Mouse (Mus musculus) CD4-positive, CD25-positive, alpha-beta regulatory T cell, adult 2 months (primary cell): ENCODE data around the gene Igll1.
A peak's percentile ranks its signal among the peaks of the same experiment; 100 is the strongest.

ENCODE experiments used
- DNase-seq: peaks from one replicate; pipeline ENCODE4 v3.0.0-alpha.2; 2012; ENCODE audit warnings: low read depth, low spot score

Gene Igll1

DNA sequence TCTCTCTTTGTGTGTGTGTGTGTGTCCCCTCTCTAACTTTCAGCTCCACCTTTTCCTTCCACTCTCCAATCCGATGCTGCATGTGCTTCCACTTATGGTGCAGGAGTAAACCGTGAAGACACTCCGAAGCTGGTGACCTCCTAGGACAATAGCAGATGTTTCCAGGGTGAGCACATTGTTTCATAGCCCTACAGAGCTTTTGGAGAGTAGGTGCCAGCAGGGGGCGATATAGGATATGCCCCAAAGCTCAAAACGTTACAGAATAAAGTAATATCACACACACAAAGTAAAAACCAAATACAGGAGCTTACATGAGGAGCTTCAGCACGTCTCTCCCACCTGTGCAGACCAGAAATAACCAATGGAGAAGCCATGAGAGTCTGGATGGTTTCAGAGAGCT lies 8.9 kb downstream of the Igll1 start:
- peak; percentile 84 for DNase-seq

DNA sequence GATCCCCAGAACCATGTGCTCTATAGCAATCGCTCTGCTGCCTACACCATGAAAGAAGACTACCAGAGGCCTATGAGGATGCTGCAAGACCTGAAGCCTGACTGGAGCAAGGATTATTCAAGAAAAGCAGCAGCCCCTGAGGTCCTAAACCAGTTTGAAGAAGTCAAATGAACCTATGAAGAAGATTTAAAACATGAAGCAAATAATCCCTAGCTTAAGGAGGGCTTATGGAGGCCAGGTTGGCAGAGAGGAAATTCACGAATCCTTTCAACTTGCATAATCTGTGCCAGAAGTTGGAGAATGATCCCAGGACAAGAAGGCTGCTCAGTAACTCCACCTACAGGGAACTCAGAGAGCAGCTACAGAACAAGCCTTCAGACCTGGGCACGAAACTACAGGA lies 11.4 kb downstream of the Igll1 start:
- DNase-seq, result no peak

DNA sequence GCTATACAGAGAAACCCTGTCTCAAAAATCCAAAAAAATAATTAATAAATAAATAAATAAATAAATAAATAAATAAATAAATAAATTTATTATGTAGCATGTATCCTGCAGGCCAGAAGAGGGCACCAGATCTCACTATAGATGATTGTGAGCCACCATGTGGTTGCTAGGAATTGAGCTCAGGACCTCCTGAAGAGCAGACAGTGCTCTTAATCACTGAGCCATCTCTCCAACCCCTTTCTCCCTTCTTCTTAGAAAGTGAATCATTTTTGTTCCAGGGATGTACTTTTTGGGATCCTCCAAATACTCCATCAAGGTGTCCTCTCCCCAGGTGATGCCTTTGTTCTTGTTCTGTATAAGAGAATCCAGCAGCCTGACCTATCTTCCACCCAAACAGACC lies 14.6 kb downstream of the Igll1 start:
- DNase-seq, result peak; percentile 28

DNA sequence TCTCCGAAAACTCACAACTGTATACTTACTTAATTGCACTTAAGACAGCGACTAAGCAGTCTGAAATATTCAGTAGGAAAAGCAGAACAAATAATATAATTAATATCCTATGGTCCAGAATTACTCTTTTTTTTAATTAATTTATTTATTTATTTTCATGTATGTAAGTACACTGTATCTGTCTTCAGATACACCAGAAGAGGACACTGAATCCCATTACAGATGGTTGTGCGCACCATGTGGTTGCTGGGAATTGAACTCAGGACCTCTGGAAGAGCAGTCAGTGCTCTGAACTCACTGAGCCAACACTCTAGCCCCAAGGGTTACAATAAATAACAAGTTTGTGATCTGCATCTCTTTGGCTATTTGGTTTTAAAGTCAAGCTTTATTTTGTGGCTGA lies 34.1 kb downstream of the Igll1 start:
- no peak for DNase-seq

DNA sequence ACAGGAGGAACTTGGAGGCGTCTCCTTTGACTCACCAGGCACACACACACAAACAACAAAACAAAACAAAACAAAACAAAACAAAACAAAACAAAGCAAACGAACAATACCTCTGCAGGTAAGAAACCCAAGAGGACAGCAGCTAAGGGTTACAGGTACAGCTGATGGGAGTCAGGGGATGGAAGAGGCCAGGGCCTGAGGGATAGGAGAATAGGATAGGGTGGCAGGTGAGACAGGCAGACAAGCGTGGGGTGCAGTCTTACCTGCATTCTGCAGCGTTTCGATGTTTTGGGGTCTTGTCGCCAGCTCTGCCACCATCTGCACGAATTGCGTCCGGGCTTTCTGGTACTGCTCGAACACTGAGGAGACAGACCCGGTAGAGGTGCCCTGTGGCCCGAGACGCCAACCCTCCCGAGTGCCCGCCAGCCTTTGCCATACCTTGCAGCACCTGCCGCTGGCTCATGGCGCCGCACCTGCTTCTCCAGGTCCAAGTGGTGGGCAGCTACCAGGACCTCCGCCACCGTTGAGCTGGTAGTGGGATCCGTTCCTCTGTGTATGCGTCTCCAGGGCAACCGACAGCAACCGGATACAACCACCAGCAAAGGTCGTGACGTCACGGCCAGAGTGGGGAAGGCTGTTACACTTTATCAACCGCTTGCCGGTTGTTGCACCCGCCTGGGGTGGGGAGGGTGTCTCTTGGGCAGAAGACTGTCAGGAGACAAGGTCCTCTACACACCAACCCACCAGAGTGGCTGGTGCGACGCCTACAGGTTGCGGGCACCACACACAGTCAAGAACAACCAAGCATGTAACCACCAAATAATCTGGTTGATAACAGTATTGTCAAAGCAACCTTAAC lies 34.8 kb downstream of the Igll1 start, which contains the start of gene Spag6l:
TSS of gene Spag6l (minus strand) at position 700 of the 859 bp plus-strand sequence.
- peak; percentile 93 for DNase-seq

DNA sequence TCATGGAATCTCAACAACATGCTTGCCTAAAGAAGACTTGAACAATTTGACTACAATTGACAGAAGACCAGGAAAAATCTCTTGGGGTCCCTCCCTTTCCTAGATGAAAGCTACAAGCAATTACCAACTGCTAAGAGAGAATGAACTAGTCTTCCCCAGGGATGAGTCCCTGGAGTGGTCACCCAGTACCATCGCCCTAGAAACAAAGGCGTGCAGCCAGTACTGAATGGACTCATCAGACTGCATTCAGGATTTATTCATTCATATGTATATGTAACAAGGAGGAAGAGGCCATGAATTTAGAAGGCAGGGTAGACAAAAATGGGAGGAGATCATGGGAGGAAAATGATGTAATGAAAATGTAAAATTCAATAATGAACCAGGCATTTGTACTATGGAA lies 37.6 kb downstream of the Igll1 start:
- DNase-seq, result no peak

DNA sequence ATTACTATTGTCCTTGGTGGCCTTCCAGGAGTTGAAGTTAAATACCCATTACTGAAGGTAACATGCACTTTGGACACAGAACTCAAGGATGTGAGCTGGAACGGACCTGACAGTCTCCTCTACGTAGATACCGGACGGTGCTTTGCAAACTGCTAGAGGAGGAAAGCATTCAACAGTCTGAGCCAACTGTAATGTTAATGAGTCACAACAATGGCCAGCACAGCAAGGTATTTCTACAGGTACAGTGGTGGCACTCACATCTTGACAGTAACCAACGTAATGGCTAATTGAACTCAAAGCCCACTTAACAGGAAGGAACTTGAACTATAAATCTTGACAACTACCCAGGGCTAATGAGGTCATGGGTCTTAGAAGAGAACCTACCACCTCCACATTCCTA lies 38.3 kb downstream of the Igll1 start:
- DNase-seq, result no peak
